Mouse (Mus musculus) kidney, adult 18-20 months (tissue): Measurements from ENCODE around the gene Syndig1.
A peak's percentile ranks its signal among the peaks of the same experiment; 100 is the strongest.

ENCODE experiments used
- DNase-seq: peaks from one replicate; pipeline ENCODE4 v3.0.0; 2021

Syndig1 gene

DNA sequence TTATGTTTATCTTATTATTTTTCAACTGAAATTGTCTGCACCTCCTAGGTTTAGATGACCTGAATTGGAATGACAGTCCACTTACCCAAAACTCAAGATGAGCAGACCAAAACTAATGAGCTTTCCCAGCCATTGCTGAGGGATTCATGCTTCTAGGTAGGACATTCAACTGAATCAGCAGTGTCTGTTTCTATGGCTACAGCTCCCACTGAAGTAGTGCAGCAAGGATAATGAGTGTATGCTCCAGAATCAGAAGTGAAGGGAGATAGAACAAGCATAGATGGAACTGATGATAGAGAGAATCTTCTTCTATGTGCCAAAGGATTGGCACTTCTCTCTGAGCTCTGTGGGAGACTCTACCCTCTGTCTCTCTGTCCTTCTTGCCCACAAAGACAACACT is 158.6 kb downstream of the Syndig1 start:
- no peak for DNase-seq

DNA sequence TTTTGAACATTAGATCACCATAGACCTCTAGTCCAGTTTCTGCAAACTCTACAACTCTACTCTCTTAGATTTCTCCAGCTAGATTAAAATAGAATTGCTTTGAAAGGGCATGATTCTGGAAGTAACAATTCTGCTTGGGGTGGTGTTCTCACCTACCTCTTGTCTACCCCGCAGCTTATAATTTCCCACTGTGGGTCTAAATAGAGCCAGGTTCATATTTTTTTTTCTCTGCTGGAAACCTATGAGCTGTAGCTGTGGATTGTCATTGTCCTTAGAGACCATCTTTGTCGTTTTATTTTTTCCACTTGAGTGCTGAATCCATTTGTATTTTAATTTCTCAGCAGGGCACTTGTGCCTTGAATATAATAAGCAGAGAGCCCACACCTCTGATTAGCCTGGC is 162.5 kb downstream of the Syndig1 start:
- no peak for DNase-seq

DNA sequence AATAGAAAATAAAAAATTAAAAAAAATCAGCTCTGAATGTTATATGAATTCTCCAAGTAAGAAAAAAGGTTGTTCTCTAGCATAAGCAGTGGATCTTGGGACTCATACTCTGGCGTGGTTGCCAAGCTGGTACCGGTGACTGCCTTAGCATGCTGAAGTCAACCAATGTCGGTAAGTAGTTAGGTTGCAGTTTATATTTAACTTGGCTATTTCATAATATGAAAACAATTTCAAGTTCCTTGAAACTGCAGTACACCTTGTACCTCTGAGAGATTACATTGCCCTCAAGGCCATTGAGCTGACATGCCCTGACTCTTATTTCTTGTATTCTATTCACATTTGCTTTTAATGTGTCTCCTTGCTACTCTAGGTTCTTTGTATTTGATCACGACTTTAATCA is 163.9 kb downstream of the Syndig1 start:
- peak; percentile 32 for DNase-seq

DNA sequence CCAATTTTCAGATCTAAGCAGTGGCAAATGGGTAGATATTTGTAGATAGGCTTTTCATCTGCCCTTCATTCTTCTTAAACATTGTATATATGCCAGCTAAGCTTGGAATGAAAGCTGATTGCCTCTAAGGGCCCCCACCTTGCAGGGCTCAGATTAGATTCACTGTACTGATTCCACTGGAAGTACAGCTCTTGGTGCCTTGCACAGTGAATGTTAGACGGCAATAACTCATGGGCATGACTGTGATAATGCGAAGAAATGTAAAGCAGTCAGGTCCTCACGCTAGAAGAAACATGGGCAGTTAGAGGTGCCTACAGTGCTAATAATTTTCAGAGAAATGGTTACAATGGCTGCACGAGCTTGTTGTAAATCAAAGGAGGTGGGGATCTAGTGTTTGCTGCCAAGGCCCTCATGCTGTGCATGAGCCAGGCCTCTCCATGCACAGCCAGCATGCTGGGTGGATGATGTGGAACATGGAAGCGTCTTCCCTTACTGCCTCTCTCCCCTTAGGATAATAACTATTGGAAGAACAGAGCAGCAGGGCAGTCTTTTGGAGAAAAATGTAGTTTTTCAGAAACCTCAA is 167.5 kb downstream of the Syndig1 start:
- no peak for DNase-seq

DNA sequence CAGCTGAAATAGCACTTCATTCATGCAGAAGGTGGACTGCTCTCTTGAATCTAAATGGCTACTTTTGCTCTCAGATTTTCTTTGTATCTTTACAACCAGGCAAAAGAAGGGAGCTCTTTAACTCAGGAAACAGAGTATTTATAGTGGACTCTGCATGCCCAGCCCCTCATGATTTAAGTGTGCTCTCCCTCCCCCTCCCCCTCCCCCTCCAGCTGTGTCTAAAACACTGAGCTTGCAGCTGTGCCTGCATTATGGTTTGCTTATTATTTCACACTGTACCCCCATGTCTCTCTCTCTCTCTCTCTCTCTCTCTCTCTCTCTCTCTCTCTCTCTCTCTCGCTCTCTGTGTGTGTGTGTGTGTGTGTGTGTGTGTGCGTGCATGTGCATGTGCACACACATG is 168.6 kb downstream of the Syndig1 start:
- no peak for DNase-seq

DNA sequence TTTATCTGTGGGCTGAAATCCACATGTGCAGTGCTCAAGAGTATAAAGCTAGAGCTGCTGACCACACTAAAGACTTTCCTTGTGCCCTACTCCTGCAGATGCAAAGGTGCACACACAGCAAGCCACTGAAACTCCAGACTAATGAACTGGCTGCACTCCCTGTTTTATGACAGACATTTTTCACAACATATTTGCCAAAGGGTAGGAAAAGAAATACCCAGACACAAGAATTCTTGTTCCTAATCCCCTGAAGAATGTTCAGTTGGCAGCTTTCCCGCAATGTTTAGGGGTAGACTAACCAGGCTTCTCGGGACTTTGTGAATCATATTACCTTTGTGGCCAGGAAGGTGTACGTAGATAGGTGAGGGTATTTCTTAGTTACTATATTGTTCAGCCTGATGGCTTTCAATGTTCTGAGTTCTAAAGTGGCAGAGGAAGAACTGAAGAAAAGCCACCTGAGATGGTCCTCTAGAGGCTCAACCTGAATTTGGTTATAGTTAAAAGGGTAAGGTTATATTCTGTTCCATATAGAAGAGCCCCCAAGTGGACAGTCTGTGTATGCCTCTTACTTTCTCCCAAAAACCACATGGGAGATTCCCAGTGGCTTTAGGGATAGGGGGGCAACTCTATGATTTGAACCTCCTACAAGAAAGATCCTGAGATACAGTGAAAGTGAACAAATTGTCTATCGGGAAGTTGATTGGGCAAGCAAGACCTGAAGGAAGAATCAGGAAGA is 169.5 kb downstream of the Syndig1 start:
- no peak for DNase-seq

DNA sequence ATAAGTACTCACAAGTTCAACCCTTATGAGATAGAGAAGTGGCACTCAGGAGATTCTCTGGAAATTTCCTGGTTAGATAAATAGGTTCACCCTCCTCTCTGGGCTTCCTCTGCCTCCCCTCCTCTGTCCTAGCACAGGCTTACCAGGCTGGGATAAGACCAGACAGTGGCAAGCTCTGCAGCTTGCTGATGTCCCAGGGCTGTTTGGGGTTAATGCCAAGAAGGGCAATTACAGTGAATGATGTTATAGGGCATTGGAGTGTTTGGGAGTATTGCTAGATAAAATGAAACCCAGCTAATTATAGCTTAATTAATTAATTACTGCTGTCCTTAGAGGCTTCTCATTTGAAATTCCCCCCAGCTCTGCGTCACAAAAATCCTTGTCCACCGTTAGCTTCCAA is 171.6 kb downstream of the Syndig1 start:
- no peak for DNase-seq

DNA sequence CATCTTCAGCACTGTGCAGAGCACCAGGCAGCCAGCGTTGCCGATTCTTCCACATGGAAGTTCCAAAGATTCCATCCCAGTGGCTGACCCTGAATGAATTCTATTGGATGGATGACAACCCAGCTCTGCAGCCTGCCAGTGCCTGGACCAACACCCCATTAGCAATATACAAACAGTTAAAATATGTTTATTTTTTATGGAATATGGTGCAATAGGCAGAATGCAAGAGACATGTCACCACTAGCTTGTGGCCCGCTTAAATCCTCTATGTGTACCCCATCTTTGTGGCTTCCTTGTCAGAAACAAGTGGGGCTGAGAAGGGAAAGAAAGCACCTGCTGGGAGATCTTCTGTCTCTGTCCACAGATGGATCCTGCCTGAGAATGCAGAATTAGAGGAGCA is 174.5 kb downstream of the Syndig1 start:
- no peak for DNase-seq

DNA sequence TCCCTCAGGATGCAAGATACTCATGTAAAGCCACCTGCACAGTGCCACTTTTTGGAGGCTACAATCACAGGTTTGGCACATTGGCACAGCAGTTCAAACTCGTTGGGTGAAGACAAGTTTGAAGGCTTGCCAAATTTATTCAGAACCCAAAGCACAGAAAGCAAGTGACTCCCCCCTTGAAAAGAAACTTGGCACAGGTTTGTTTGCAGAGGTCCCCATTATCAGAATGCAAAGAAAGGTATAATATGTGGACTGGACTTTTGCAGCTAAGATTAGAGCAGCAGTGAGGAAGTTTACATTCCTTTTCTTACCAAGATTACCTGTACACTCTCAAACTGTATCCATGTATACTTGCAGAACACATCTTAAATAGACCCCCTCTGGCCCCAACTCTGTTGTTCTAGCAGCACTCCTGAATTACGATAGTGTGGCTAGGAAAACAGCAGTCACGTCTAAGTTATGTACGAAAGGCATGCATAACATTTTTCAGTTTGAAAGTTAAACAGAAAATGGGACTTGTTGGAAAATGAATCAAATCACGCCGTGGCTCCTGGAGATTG is 183.9 kb downstream of the Syndig1 start:
- DNase-seq = no peak

DNA sequence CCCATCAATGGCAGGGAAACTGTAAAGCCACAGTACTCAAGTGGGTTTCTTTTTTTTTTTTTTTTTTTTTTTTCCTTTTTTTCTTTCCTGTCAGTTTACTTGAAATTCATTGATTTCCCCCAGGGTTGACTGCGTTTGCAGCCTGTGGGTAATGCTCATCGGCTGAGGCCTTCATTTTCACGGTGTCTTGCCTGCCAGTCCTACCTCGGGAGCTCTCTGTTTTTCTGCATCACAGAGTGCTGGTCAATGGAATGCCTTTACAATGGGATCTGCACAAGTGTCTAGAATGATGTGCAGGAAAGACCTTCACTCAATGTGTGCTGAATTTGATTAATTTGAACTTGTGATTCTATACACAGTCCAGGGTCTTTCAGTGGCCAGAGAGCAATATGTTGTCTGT is 184.8 kb downstream of the Syndig1 start:
- no peak for DNase-seq

DNA sequence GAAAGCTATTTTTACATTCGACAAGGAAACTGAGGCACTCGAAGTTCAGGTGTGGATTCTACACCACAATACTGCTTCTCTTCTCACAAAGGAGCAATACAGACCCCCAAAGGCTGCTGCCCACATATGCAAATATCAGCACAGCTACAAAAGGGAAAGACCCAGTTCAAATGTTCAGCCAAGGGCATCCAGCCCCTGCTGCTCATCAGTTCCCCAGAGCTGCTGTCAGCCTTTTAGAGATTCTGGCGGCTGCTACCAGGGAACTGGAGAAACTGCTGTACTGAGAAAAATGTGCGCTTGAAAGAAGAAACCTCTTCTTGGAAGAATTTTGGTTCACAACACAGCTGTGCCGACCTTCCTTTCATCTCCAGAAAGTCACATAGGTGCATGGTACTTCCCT is 187.3 kb downstream of the Syndig1 start:
- no peak for DNase-seq

DNA sequence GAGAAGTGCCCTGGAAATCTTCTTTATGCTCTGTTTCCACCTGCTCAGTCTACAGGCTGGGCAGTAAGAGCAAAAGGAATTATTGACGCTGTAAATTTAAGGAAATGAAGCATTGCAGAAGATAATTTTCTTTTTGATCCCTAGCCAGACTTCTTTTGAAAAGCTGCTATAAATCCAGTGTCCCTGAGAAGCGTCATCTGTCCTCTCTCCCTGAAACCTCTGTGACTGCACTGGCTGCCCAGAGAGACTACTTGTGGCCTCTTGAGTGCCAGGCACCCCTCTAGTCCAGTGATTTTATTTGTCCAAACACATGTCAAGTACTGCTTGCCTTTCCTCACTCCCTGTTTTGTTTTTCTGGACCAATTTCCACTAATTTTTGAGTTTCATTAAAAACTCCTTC is 191.7 kb downstream of the Syndig1 start:
- no peak for DNase-seq

DNA sequence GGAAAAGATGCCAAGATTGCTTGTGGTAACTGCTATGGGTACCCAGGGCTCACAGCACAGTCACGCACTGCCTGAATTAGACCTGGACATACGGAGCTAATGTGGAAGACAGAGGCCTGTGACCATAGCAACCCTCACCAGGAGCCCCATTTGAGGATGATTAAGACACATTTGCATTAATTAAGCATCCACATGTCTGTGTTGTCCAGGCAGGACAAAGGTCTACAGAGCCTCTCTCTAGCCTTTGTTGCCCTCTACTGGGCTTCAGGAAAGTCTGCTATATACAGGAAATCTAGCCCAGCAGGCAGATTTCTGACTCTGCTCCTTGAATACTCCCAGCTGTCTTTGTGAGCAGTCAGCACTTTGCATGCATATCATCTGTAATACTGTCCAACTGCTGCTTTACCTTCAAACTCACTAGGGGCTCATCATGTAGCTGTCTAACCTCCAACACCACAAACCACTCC is 194.9 kb downstream of the Syndig1 start:
- DNase-seq = peak; percentile 5

DNA sequence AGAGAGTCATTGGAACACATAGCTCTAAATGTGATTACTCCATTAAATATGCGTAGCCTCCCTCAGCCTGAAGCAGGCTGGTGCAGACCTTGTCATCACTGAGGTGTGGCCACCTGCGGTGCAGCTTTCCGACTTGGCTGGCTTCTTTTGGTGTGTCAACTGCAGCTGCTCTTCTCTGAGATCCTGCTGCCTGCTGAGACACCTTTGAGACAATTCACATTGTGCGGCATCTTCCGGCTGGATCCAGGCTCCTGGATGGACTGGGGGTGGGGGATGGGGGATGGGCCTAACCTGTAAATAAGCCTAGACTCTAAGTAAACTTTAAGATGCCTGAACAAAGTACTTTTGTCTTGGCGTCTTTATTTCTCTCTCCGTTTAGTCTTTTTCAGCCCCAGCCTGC is 214.5 kb downstream of the Syndig1 start:
- no peak for DNase-seq
